Mouse (Mus musculus): ENCODE measurements around the gene Nup98. TPM values are rescaled to one million over a fixed set of nuclear protein-coding genes. Genes with fewer than 3 reads are reported as not detected.

Nup98 gene
- polyA plus RNA-seq, 1 experiment from 2014 or later: 53.5 TPM

GRCm38 (mm10) chr7:102103555-102103954 lies 106.4 kb downstream of the Nup98 start:
- WGBS: 74% methylated on average over 2 of the region's 2 CpGs
- Histone ChIP-seq H3K4me2 (replicated peaks; ENCODE audit: low read depth, low read length) (no peak overlapping the region), H3K9ac (replicated peaks; ENCODE audit: low read depth, low read length) (no peak overlapping the region), H3K27ac (ENCODE audit: low read length) (no peak overlapping the region), H3K4me3 (ENCODE audit: low read depth, low read length) (no peak overlapping the region), H3K9me3 (ENCODE audit: control insufficient read depth, low read depth, low read length) (no peaks in the 10 kb centered on the region), H3K36me3 (ENCODE audit: control insufficient read depth, insufficient read depth, low read length) (no peaks in the 10 kb centered on the region), H3K4me1 (ENCODE audit: control insufficient read depth, insufficient read depth, low read length) (peaks cover 17% of the 10 kb centered on the region; the same call in 1 of the 2 replicates), H3K27me3 (ENCODE audit: control insufficient read depth, insufficient read depth, low read length) (no peaks in the 10 kb centered on the region)
- ATAC-seq (ENCODE audit: insufficient number of reproducible peaks, insufficient read depth, low FRiP score, low read depth): no peak

- H3K4me1 ChIP-seq (ENCODE audit: control insufficient read depth, insufficient read depth, low read length): peaks cover 17% of the 10 kb centered on the region; the same call in 1 of the 2 replicates
- H3K27me3 ChIP-seq (ENCODE audit: control insufficient read depth, insufficient read depth, low read length): no peaks in the 10 kb centered on the region
- no peak overlapping the region for H3K27ac ChIP-seq (ENCODE audit: low read length)
- ATAC-seq (ENCODE audit: insufficient number of reproducible peaks, insufficient read depth, low FRiP score, low read depth): no peak
- no peaks in the 10 kb centered on the region for H3K9me3 ChIP-seq (ENCODE audit: control insufficient read depth, low read depth, low read length)
- H3K36me3 ChIP-seq (ENCODE audit: control insufficient read depth, insufficient read depth, low read length): no peaks in the 10 kb centered on the region
- no peak overlapping the region for H3K4me2 ChIP-seq (replicated peaks; ENCODE audit: low read depth, low read length)
- no peak overlapping the region for H3K9ac ChIP-seq (replicated peaks; ENCODE audit: low read depth, low read length)
- 39% methylated on average over 6 of the region's 6 CpGs for WGBS
- H3K4me3 ChIP-seq (ENCODE audit: low read depth, low read length): no peak overlapping the region
These were observed 107.3 kb downstream of the Nup98 start for GRCm38 (mm10) chr7:102102696-102103095.

- H3K9me3 ChIP-seq (ENCODE audit: control insufficient read depth, low read depth, low read length): no peaks in the 10 kb centered on the region
- H3K4me3 ChIP-seq (ENCODE audit: low read depth, low read length): no peak overlapping the region
- peaks cover 17% of the 10 kb centered on the region; the same call in 1 of the 2 replicates for H3K4me1 ChIP-seq (ENCODE audit: control insufficient read depth, insufficient read depth, low read length)
- 49% methylated on average over 8 of the region's 8 CpGs for WGBS
- no peak overlapping the region for H3K9ac ChIP-seq (replicated peaks; ENCODE audit: low read depth, low read length)
- no peak for ATAC-seq (ENCODE audit: insufficient number of reproducible peaks, insufficient read depth, low FRiP score, low read depth)
- no peaks in the 10 kb centered on the region for H3K27me3 ChIP-seq (ENCODE audit: control insufficient read depth, insufficient read depth, low read length)
- no peak overlapping the region for H3K27ac ChIP-seq (ENCODE audit: low read length)
- H3K36me3 ChIP-seq (ENCODE audit: control insufficient read depth, insufficient read depth, low read length): no peaks in the 10 kb centered on the region
- no peak overlapping the region for H3K4me2 ChIP-seq (replicated peaks; ENCODE audit: low read depth, low read length)
These were observed 107.7 kb downstream of the Nup98 start for GRCm38 (mm10) chr7:102102241-102102640.

- no peak within 1 kb of the TSS for H3K4me3 ChIP-seq (ENCODE audit: low read depth, low read length)
- no peaks in the 10 kb centered on the region for H3K9me3 ChIP-seq (ENCODE audit: control insufficient read depth, low read depth, low read length)
- 0 out of 2 replicates have a peak, but pooled peaks cover 10% of the 10 kb centered on the region for H3K4me1 ChIP-seq (ENCODE audit: control insufficient read depth, insufficient read depth, low read length)
- 56% methylated on average over 5 of the region's 5 CpGs for WGBS
- no peak within 1 kb of the TSS for H3K4me2 ChIP-seq (replicated peaks; ENCODE audit: low read depth, low read length)
- H3K27me3 ChIP-seq (ENCODE audit: control insufficient read depth, insufficient read depth, low read length): no peaks in the 10 kb centered on the region
- H3K27ac ChIP-seq (ENCODE audit: low read length): no peak within 1 kb of the TSS
- no peaks in the 10 kb centered on the region for H3K36me3 ChIP-seq (ENCODE audit: control insufficient read depth, insufficient read depth, low read length)
- no peak for ATAC-seq (ENCODE audit: insufficient number of reproducible peaks, insufficient read depth, low FRiP score, low read depth)
- no peak within 1 kb of the TSS for H3K9ac ChIP-seq (replicated peaks; ENCODE audit: low read depth, low read length)
These were observed 108.5 kb downstream of the Nup98 start, which contains the start of gene Art1 for GRCm38 (mm10) chr7:102101487-102101886. Art1 (plus strand) TSS chr7:102101743.

GRCm38 (mm10) chr7:102100868-102101267 lies 109.1 kb downstream of the Nup98 start:
- WGBS: 59% methylated on average over 5 of the region's 5 CpGs
- Histone ChIP-seq H3K36me3 (ENCODE audit: control insufficient read depth, insufficient read depth, low read length) (no peaks in the 10 kb centered on the region), H3K4me1 (ENCODE audit: control insufficient read depth, insufficient read depth, low read length) (0 out of 2 replicates have a peak, but pooled peaks cover 10% of the 10 kb centered on the region), H3K4me2 (replicated peaks; ENCODE audit: low read depth, low read length) (no peak overlapping the region), H3K4me3 (ENCODE audit: low read depth, low read length) (no peak overlapping the region), H3K27me3 (ENCODE audit: control insufficient read depth, insufficient read depth, low read length) (no peaks in the 10 kb centered on the region), H3K9ac (replicated peaks; ENCODE audit: low read depth, low read length) (no peak overlapping the region), H3K27ac (ENCODE audit: low read length) (no peak overlapping the region), H3K9me3 (ENCODE audit: control insufficient read depth, low read depth, low read length) (no peaks in the 10 kb centered on the region)
- ATAC-seq (ENCODE audit: insufficient number of reproducible peaks, insufficient read depth, low FRiP score, low read depth): no peak

- no peak overlapping the region for H3K9ac ChIP-seq (replicated peaks; ENCODE audit: low read depth, low read length)
- H3K4me2 ChIP-seq (replicated peaks; ENCODE audit: low read depth, low read length): peak overlapping the region; percentile 35
- H3K4me1 ChIP-seq (ENCODE audit: control insufficient read depth, insufficient read depth, low read length): 0 out of 2 replicates have a peak, but pooled peaks cover 10% of the 10 kb centered on the region
- peak; percentile 57; the same call in 1 of the 2 replicates for ATAC-seq (ENCODE audit: insufficient number of reproducible peaks, insufficient read depth, low FRiP score, low read depth)
- H3K36me3 ChIP-seq (ENCODE audit: control insufficient read depth, insufficient read depth, low read length): no peaks in the 10 kb centered on the region
- H3K27ac ChIP-seq (ENCODE audit: low read length): no peak overlapping the region
- no peaks in the 10 kb centered on the region for H3K27me3 ChIP-seq (ENCODE audit: control insufficient read depth, insufficient read depth, low read length)
- H3K9me3 ChIP-seq (ENCODE audit: control insufficient read depth, low read depth, low read length): no peaks in the 10 kb centered on the region
- WGBS: 6% methylated on average over 30 of the region's 30 CpGs
- H3K4me3 ChIP-seq (ENCODE audit: low read depth, low read length): peak overlapping the region; percentile 2; the same call in 1 of the 2 replicates
These were observed 110.0 kb downstream of the Nup98 start for GRCm38 (mm10) chr7:102099760-102100661.

- H3K27ac ChIP-seq (ENCODE audit: low read length): no peak overlapping the region
- 82% methylated on average over 4 of the region's 4 CpGs for WGBS
- no peak overlapping the region for H3K4me3 ChIP-seq (ENCODE audit: low read depth, low read length)
- ATAC-seq (ENCODE audit: insufficient number of reproducible peaks, insufficient read depth, low FRiP score, low read depth): no peak
- H3K9me3 ChIP-seq (ENCODE audit: control insufficient read depth, low read depth, low read length): no peaks in the 10 kb centered on the region
- no peaks in the 10 kb centered on the region for H3K4me1 ChIP-seq (ENCODE audit: control insufficient read depth, insufficient read depth, low read length)
- peaks cover 9% of the 10 kb centered on the region for H3K36me3 ChIP-seq (ENCODE audit: control insufficient read depth, insufficient read depth, low read length)
- H3K27me3 ChIP-seq (ENCODE audit: control insufficient read depth, insufficient read depth, low read length): no peaks in the 10 kb centered on the region
- no peak overlapping the region for H3K9ac ChIP-seq (replicated peaks; ENCODE audit: low read depth, low read length)
- H3K4me2 ChIP-seq (replicated peaks; ENCODE audit: low read depth, low read length): no peak overlapping the region
These were observed 122.6 kb downstream of the Nup98 start for GRCm38 (mm10) chr7:102087336-102087735.

GRCm38 (mm10) chr7:102084041-102084696 lies 125.8 kb downstream of the Nup98 start:
- H3K27me3 ChIP-seq (ENCODE audit: control insufficient read depth, insufficient read depth, low read length): no peaks in the 10 kb centered on the region
- no peak for ATAC-seq (ENCODE audit: insufficient number of reproducible peaks, insufficient read depth, low FRiP score, low read depth)

More at GRCm38 (mm10) chr7:102084041-102084696, 125.8 kb downstream of the Nup98 start:
- Histone ChIP-seq H3K9ac (replicated peaks; ENCODE audit: low read depth, low read length) (no peak overlapping the region), H3K4me3 (ENCODE audit: low read depth, low read length) (no peak overlapping the region), H3K4me1 (ENCODE audit: control insufficient read depth, insufficient read depth, low read length) (no peaks in the 10 kb centered on the region), H3K9me3 (ENCODE audit: control insufficient read depth, low read depth, low read length) (no peaks in the 10 kb centered on the region), H3K27ac (ENCODE audit: low read length) (no peak overlapping the region), H3K36me3 (ENCODE audit: control insufficient read depth, insufficient read depth, low read length) (peaks cover 36% of the 10 kb centered on the region), H3K4me2 (replicated peaks; ENCODE audit: low read depth, low read length) (no peak overlapping the region)
- 85% methylated on average over 26 of the region's 26 CpGs for WGBS
